Mouse (Mus musculus) forebrain, postnatal 0 days (tissue): ENCODE measurements around the gene Adam12. TPM values are rescaled to one million over a fixed set of nuclear protein-coding genes. Genes with fewer than 3 reads are reported as not detected.

ENCODE experiments used
- ATAC-seq: fragments of 200-750 bp; cut with Nextera tagmentation; 2 replicates; pipeline ENCODE4 v1.8.0; 2017; ENCODE audit warnings: mild to moderate bottlenecking, moderate library complexity
- DNase-seq: peaks from one replicate; pipeline ENCODE4 v3.0.0-alpha.2; 2015
- H3K27ac ChIP-seq: fragments of 300-500 bp; sonication (generic); 2 replicates; pipeline ENCODE4 v1.5.1; 2014; ENCODE audit warnings: low read depth, mild to moderate bottlenecking, antibody characterized with exemption, low read length, moderate library complexity, mixed read lengths
- H3K27me3 ChIP-seq: fragments of 300-500 bp; sonication (generic); 2 replicates; pipeline ENCODE4 v1.6.1; 2014; ENCODE audit warnings: mild to moderate bottlenecking, low read length, mixed read lengths; ENCODE audit not compliant: insufficient read depth
- H3K36me3 ChIP-seq: fragments of 300-500 bp; sonication (generic); 2 replicates; pipeline ENCODE4 v1.6.1; 2014; ENCODE audit warnings: mild to moderate bottlenecking, moderate library complexity; ENCODE audit not compliant: insufficient read depth
- H3K4me1 ChIP-seq: fragments of 300-500 bp; sonication (generic); 2 replicates; pipeline ENCODE4 v1.6.1; 2014; ENCODE audit warnings: antibody characterized with exemption; ENCODE audit not compliant: insufficient read depth
- H3K4me2 ChIP-seq: fragments of 300-500 bp; sonication (generic); 2 replicates; pipeline ENCODE4 v1.6.1; 2014; ENCODE audit warnings: low read depth, mild to moderate bottlenecking, moderate library complexity
- H3K4me3 ChIP-seq: fragments of 300-500 bp; sonication (generic); 2 replicates; pipeline ENCODE4 v1.5.1; 2014; ENCODE audit warnings: low read depth, low read length, mixed read lengths
- H3K9ac ChIP-seq: fragments of 300-500 bp; sonication (generic); 2 replicates; pipeline ENCODE4 v1.6.1; 2014; ENCODE audit warnings: mild to moderate bottlenecking
- H3K9me3 ChIP-seq: fragments of 300-500 bp; sonication (generic); 2 replicates; pipeline ENCODE4 v1.6.1; 2016; ENCODE audit warnings: low read length
- CTCF ChIP-seq: sonication (generic); IDR thresholded peaks from 2 replicates; pipeline ENCODE4 v1.5.1; 2016; ENCODE audit warnings: antibody characterized with exemption, control low read depth, low read depth
- WGBS: fragments of 180-500 bp; shearing (Covaris S2); extraction: QIAGEN DNeasy Blood & Tissue Kit; methylation state at CpG from one replicate; pipeline ENCODE4 v1.1.7; 2014; 5-methylcytosine and 5-hydroxymethylcytosine counted together
- polyA plus RNA-seq: library from polyadenylated mRNA; unstranded; fragments of >200 nt; fragmentation: Nextera tagmentation; extraction: Ambion mirVana; gene quantifications from 2 replicates; pipeline ENCODE4 v1.2.1, GENCODE M21; 2015
- total RNA-seq: library from RNA; depleted of rRNA; stranded (reverse); fragments of >200 nt; gene quantifications from 2 replicates; pipeline ENCODE4 v1.2.3, GENCODE M21; 2014

Gene Adam12
- total and polyA plus RNA-seq, 2 experiments from 2014 or later: 1.9 to 13.3 TPM

GRCm38 (mm10) chr7:134177051-134177450, 54.9 kb downstream of the Adam12 start:
- WGBS: 79% methylated on average over 2 of the region's 2 CpGs

GRCm38 (mm10) chr7:134175201-134175600, 56.7 kb downstream of the Adam12 start:
- ATAC-seq: no peak
- Histone ChIP-seq H3K4me1 (no peaks in the 10 kb centered on the region), H3K36me3 (no peaks in the 10 kb centered on the region), H3K9ac (no peak overlapping the region), H3K4me2 (no peak overlapping the region), H3K27me3 (no peaks in the 10 kb centered on the region), H3K9me3 (no peaks in the 10 kb centered on the region), H3K27ac (no peak overlapping the region), H3K4me3 (no peak overlapping the region)
- DNase-seq: no peak
- TF ChIP-seq CTCF: no peak
- WGBS: 76% methylated on average over 4 of the region's 4 CpGs

More at GRCm38 (mm10) chr7:134177051-134177450, 54.9 kb downstream of the Adam12 start:
- no peaks in the 10 kb centered on the region for H3K36me3 ChIP-seq
- no peak overlapping the region for H3K4me2 ChIP-seq
- ATAC-seq (no peak), DNase-seq (no peak)
- no peak overlapping the region for H3K27ac ChIP-seq
- no peak overlapping the region for H3K9ac ChIP-seq
- no peaks in the 10 kb centered on the region for H3K4me1 ChIP-seq
- no peaks in the 10 kb centered on the region for H3K9me3 ChIP-seq
- H3K27me3 ChIP-seq: no peaks in the 10 kb centered on the region
- H3K4me3 ChIP-seq: no peak overlapping the region
- no peak for TF ChIP-seq CTCF

- Histone ChIP-seq H3K9me3 (no peaks in the 10 kb centered on the region), H3K27ac (no peak overlapping the region), H3K36me3 (no peaks in the 10 kb centered on the region), H3K9ac (no peak overlapping the region), H3K4me2 (no peak overlapping the region), H3K27me3 (no peaks in the 10 kb centered on the region), H3K4me3 (no peak overlapping the region), H3K4me1 (no peaks in the 10 kb centered on the region)
- 85% methylated on average over 14 of the region's 14 CpGs for WGBS
- no peak for ATAC-seq
- DNase-seq: no peak
- TF ChIP-seq CTCF: no peak
Observed at GRCm38 (mm10) chr7:134173442-134174090, 58.4 kb downstream of the Adam12 start.

- TF ChIP-seq CTCF: no peak
- H3K27me3 ChIP-seq: no peaks in the 10 kb centered on the region
- no peaks in the 10 kb centered on the region for H3K36me3 ChIP-seq
- H3K4me3 ChIP-seq: no peak overlapping the region
- DNase-seq (no peak), ATAC-seq (no peak)
- no peaks in the 10 kb centered on the region for H3K9me3 ChIP-seq
- whole genome bisulfite sequencing: 81% methylated on average over 9 of the region's 9 CpGs
- no peak overlapping the region for H3K27ac ChIP-seq
- H3K4me2 ChIP-seq: no peak overlapping the region
- H3K9ac ChIP-seq: no peak overlapping the region
- H3K4me1 ChIP-seq: no peaks in the 10 kb centered on the region
Observed at GRCm38 (mm10) chr7:134170180-134170910, 61.6 kb downstream of the Adam12 start.

- Histone ChIP-seq H3K27ac (no peak overlapping the region), H3K4me2 (no peak overlapping the region), H3K36me3 (no peaks in the 10 kb centered on the region), H3K9me3 (no peaks in the 10 kb centered on the region), H3K4me1 (no peaks in the 10 kb centered on the region), H3K9ac (no peak overlapping the region), H3K27me3 (no peaks in the 10 kb centered on the region), H3K4me3 (no peak overlapping the region)
- ATAC-seq: no peak
- 81% methylated on average over 2 of the region's 2 CpGs for WGBS
- no peak for TF ChIP-seq CTCF
- no peak for DNase-seq
Observed at GRCm38 (mm10) chr7:134169780-134170179, 62.2 kb downstream of the Adam12 start.

- WGBS: 50% methylated on average over 3 of the region's 3 CpGs
- no peak for ATAC-seq
- H3K27me3 ChIP-seq: no peaks in the 10 kb centered on the region
- H3K27ac ChIP-seq: no peak overlapping the region
- no peaks in the 10 kb centered on the region for H3K4me1 ChIP-seq
- no peak overlapping the region for H3K4me3 ChIP-seq
- no peak overlapping the region for H3K4me2 ChIP-seq
- DNase-seq: no peak
- no peak overlapping the region for H3K9ac ChIP-seq
- H3K9me3 ChIP-seq: no peaks in the 10 kb centered on the region
- no peak for TF ChIP-seq CTCF
- H3K36me3 ChIP-seq: no peaks in the 10 kb centered on the region
Observed at GRCm38 (mm10) chr7:134167586-134167985, 64.4 kb downstream of the Adam12 start.

GRCm38 (mm10) chr7:134163751-134164150, 68.2 kb downstream of the Adam12 start:
- TF ChIP-seq CTCF: no peak
- H3K27me3 ChIP-seq: no peaks in the 10 kb centered on the region
- H3K27ac ChIP-seq: no peak overlapping the region
- H3K9ac ChIP-seq: no peak overlapping the region
- ATAC-seq (no peak), DNase-seq (no peak)
- WGBS: 69% methylated on average over 2 of the region's 2 CpGs
- no peak overlapping the region for H3K4me3 ChIP-seq
- H3K4me2 ChIP-seq: no peak overlapping the region
- H3K4me1 ChIP-seq: no peaks in the 10 kb centered on the region
- H3K9me3 ChIP-seq: no peaks in the 10 kb centered on the region
- no peaks in the 10 kb centered on the region for H3K36me3 ChIP-seq
